Mouse (Mus musculus) liver, postnatal 0 days (tissue): ENCODE measurements around the gene Srp14. TPM values are rescaled to one million over a fixed set of nuclear protein-coding genes. Genes with fewer than 3 reads are reported as not detected.

Experiments
- ATAC-seq: fragments of 200-750 bp; cut with Nextera tagmentation; 2 replicates; pipeline ENCODE4 v1.8.0; 2017; ENCODE audit warnings: mild to moderate bottlenecking, moderate library complexity
- DNase-seq: peaks from one replicate; pipeline ENCODE4 v3.0.0-alpha.2; 2016
- H3K27ac ChIP-seq: fragments of 300-500 bp; sonication (generic); 2 replicates; pipeline ENCODE4 v1.5.1; 2014; ENCODE audit warnings: antibody characterized with exemption, moderate library complexity, mild to moderate bottlenecking, low read depth
- H3K27me3 ChIP-seq: fragments of 300-500 bp; sonication (generic); 2 replicates; pipeline ENCODE4 v1.6.1; 2014; ENCODE audit warnings: low read length, control low read depth, mixed read lengths; ENCODE audit not compliant: insufficient read depth
- H3K36me3 ChIP-seq: fragments of 300-500 bp; sonication (generic); replicated peaks from 2 replicates; pipeline ENCODE4 v1.6.1; 2014; ENCODE audit warnings: mild to moderate bottlenecking, control low read depth, low read length, moderate library complexity, mixed read lengths; ENCODE audit not compliant: insufficient read depth
- H3K4me1 ChIP-seq: fragments of 300-500 bp; sonication (generic); 2 replicates; pipeline ENCODE4 v1.6.1; 2014; ENCODE audit warnings: antibody characterized with exemption, mild to moderate bottlenecking, control low read depth; ENCODE audit not compliant: insufficient read depth
- H3K4me2 ChIP-seq: fragments of 300-500 bp; sonication (generic); 2 replicates; pipeline ENCODE4 v1.6.1; 2014; ENCODE audit warnings: low read depth, mild to moderate bottlenecking, low read length, moderate library complexity, mixed read lengths
- H3K4me3 ChIP-seq: fragments of 300-500 bp; sonication (generic); 2 replicates; pipeline ENCODE4 v1.5.1; 2014; ENCODE audit warnings: low read depth, low read length
- H3K9ac ChIP-seq: fragments of 300-500 bp; sonication (generic); replicated peaks from 2 replicates; pipeline ENCODE4 v1.6.1; 2014; ENCODE audit warnings: mild to moderate bottlenecking, moderate library complexity
- H3K9me3 ChIP-seq: fragments of 300-500 bp; sonication (generic); 2 replicates; pipeline ENCODE4 v1.6.1; 2016; ENCODE audit warnings: mild to moderate bottlenecking, control low read depth, low read length, mixed read lengths
- CTCF ChIP-seq: sonication (generic); IDR thresholded peaks from 2 replicates; pipeline ENCODE4 v1.5.1; 2016; ENCODE audit warnings: antibody characterized with exemption, low read depth
- EP300 ChIP-seq: IDR thresholded peaks from 2 replicates; pipeline ENCODE4 v1.6.1; 2016; ENCODE audit warnings: antibody characterized with exemption, low read depth, mild to moderate bottlenecking
- WGBS: fragments of 180-500 bp; shearing (Covaris S2); extraction: QIAGEN DNeasy Blood & Tissue Kit; methylation state at CpG from one replicate; pipeline ENCODE4 v1.1.7; 2014; ENCODE audit not compliant: insufficient replicate concordance; 5-methylcytosine and 5-hydroxymethylcytosine counted together
- polyA plus RNA-seq: library from polyadenylated mRNA; unstranded; fragments of >200 nt; fragmentation: Nextera tagmentation; extraction: Ambion mirVana; gene quantifications from 2 replicates; pipeline ENCODE4 v1.2.1, GENCODE M21; 2015

The Srp14 gene
- polyA plus RNA-seq, 1 experiment from 2014 or later, result 107 TPM

GRCm38 (mm10) chr2:118483032-118483431 is 3.5 kb upstream of the Srp14 start:
- Histone ChIP-seq H3K27me3 (no peaks in the 10 kb centered on the region), H3K27ac (no peak overlapping the region), H3K4me3 (no peak overlapping the region), H3K4me1 (peaks cover 20% of the 10 kb centered on the region), H3K4me2 (no peak overlapping the region), H3K9ac (no peak overlapping the region), H3K9me3 (no peaks in the 10 kb centered on the region), H3K36me3 (no peaks in the 10 kb centered on the region)
- 81% methylated on average over 5 of the region's 5 CpGs for WGBS
- TF ChIP-seq CTCF, result no peak
- no peak for TF ChIP-seq EP300
- DNase-seq (no peak), ATAC-seq (no peak)

- Histone ChIP-seq H3K36me3 (peaks cover 12% of the 10 kb centered on the region), H3K4me3 (no peak overlapping the region), H3K4me1 (peaks cover 14% of the 10 kb centered on the region), H3K27ac (no peak overlapping the region), H3K4me2 (no peak overlapping the region), H3K9me3 (no peaks in the 10 kb centered on the region), H3K27me3 (no peaks in the 10 kb centered on the region), H3K9ac (no peak overlapping the region)
- TF ChIP-seq EP300, result no peak
- TF ChIP-seq CTCF, result no peak
- ATAC-seq (no peak), DNase-seq (no peak)
- 83% methylated on average over 7 of the region's 7 CpGs for WGBS
These were observed 1.4 kb upstream of the Srp14 start for GRCm38 (mm10) chr2:118480886-118481285.

- peak overlapping the region; percentile 93 for H3K9ac ChIP-seq
- no peaks in the 10 kb centered on the region for H3K9me3 ChIP-seq
- no peaks in the 10 kb centered on the region for H3K27me3 ChIP-seq
- peak overlapping the region; percentile 96 for H3K4me3 ChIP-seq
- peaks cover 25% of the 10 kb centered on the region for H3K36me3 ChIP-seq
- DNase-seq (no peak), ATAC-seq (no peak; the same call in none of the 2 replicates)
- H3K4me2 ChIP-seq, result peak overlapping the region; percentile 90
- H3K27ac ChIP-seq, result peak overlapping the region; percentile 92
- WGBS, result 1% methylated on average over 52 of the region's 52 CpGs
- no peak for TF ChIP-seq EP300
- TF ChIP-seq CTCF, result no peak
- peaks cover 14% of the 10 kb centered on the region for H3K4me1 ChIP-seq
These were observed 520 bp downstream of the Srp14 start for GRCm38 (mm10) chr2:118478833-118479549.

- no peak for ATAC-seq
- peaks cover 70% of the 10 kb centered on the region for H3K36me3 ChIP-seq
- no peak overlapping the region for H3K27ac ChIP-seq
These were observed 11.2 kb downstream of the Srp14 start for GRCm38 (mm10) chr2:118468354-118468753.

GRCm38 (mm10) chr2:118466601-118467000 is 12.9 kb downstream of the Srp14 start:
- TF ChIP-seq EP300 (no peak), CTCF (peak; percentile 47; the same call in 1 of the 2 replicates)
- H3K9me3 ChIP-seq, result no peaks in the 10 kb centered on the region
- no peaks in the 10 kb centered on the region for H3K27me3 ChIP-seq
- no peak overlapping the region for H3K9ac ChIP-seq
- H3K4me1 ChIP-seq, result no peaks in the 10 kb centered on the region
- ATAC-seq (no peak), DNase-seq (no peak)
- WGBS, result 59% methylated on average over 1 of the region's 1 CpGs
- H3K27ac ChIP-seq, result no peak overlapping the region
- no peak overlapping the region for H3K4me3 ChIP-seq
- peaks cover 67% of the 10 kb centered on the region for H3K36me3 ChIP-seq
- no peak overlapping the region for H3K4me2 ChIP-seq

More at GRCm38 (mm10) chr2:118468354-118468753, 11.2 kb downstream of the Srp14 start:
- Histone ChIP-seq H3K4me3 (no peak overlapping the region), H3K9me3 (no peaks in the 10 kb centered on the region), H3K9ac (no peak overlapping the region), H3K4me1 (no peaks in the 10 kb centered on the region), H3K4me2 (no peak overlapping the region), H3K27me3 (no peaks in the 10 kb centered on the region)
- DNase-seq, result no peak
- TF ChIP-seq CTCF (no peak), EP300 (no peak)

GRCm38 (mm10) chr2:118465894-118466293 is 13.6 kb downstream of the Srp14 start:
- no peak overlapping the region for H3K4me3 ChIP-seq
- no peak for TF ChIP-seq EP300
- TF ChIP-seq CTCF, result no peak
- 64% methylated on average over 2 of the region's 2 CpGs for WGBS
- no peak overlapping the region for H3K9ac ChIP-seq
- no peak overlapping the region for H3K4me2 ChIP-seq
- no peaks in the 10 kb centered on the region for H3K9me3 ChIP-seq
- no peaks in the 10 kb centered on the region for H3K27me3 ChIP-seq
- ATAC-seq (no peak), DNase-seq (no peak)
- peaks cover 62% of the 10 kb centered on the region for H3K36me3 ChIP-seq
- H3K4me1 ChIP-seq, result no peaks in the 10 kb centered on the region
- H3K27ac ChIP-seq, result no peak overlapping the region
